Mouse (Mus musculus) heart, postnatal 0 days (tissue): ENCODE results near the gene Foxp4.

Source experiments
- CTCF ChIP-seq: IDR thresholded peaks from 2 replicates; pipeline ENCODE4 v1.5.1; 2016; ENCODE audit warnings: antibody characterized with exemption, control low read depth, low read depth
- EP300 ChIP-seq: IDR thresholded peaks from 2 replicates; pipeline ENCODE4 v1.6.1; 2016; ENCODE audit warnings: antibody characterized with exemption, low read depth

- no peak for TF ChIP-seq CTCF
- TF ChIP-seq EP300: no peak
Measured at GRCm38 (mm10) chr17:47831161-47831560, 93.3 kb downstream of the Foxp4 start.
